Mouse (Mus musculus): ENCODE results near the gene Hoxd8.

GRCm38 (mm10) chr2:74737578-74738070 is 33.2 kb downstream of the Hoxd8 start:
- TF ChIP-seq CTCF (IDR thresholded peaks at IDR 0.05; ENCODE audit: control insufficient read depth, insufficient read depth, low read length) (no peak), POLR2A (IDR thresholded peaks at IDR 0.05; ENCODE audit: borderline replicate concordance, control insufficient read depth, low read depth, low read length) (no peak)

All from bone marrow, adult 2 months (tissue).